Mouse (Mus musculus) activated CD4-positive, CD25-positive, alpha-beta regulatory T cell, adult 4 months (primary cell): ENCODE data around the gene Afg1l. TPM values are rescaled to one million over a fixed set of nuclear protein-coding genes. Genes with fewer than 3 reads are reported as not detected.

ENCODE experiments used
- ATAC-seq: one replicate; pipeline ENCODE4 v1.8.0; 2017
- polyA plus RNA-seq, 2 experiments: library from polyadenylated mRNA; unstranded; fragments of 100-300 nt; shearing (Covaris generic); gene quantifications; one replicate each; pipeline ENCODE4 v1.2.1; 2017

Gene Afg1l
- polyA plus RNA-seq, result 1 to 10 TPM; 2.9 to 5.2 TPM

DNA sequence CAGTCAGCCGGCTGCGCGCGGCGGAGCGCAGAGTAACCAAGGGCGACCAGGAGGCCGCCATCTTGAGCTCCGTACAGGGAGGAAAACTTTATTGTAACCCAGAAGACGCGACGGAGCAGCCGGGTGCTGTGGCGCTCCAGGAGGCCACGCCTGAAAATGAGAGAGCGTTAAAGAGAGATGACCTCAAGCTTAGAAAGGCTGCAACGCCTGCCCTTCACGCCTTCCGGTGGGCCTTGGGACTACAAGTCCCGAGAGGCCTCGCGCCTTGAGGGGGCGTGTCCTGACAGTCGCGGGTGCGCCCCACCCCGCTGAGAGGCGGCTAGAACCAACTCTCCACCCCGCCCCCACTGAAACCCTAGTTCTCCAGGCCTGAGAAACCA, at the start of gene Afg1l:
TSS of gene Afg1l (minus strand) at position 225 of the 380 bp plus-strand sequence.
- ATAC-seq, result peak; percentile 97

DNA sequence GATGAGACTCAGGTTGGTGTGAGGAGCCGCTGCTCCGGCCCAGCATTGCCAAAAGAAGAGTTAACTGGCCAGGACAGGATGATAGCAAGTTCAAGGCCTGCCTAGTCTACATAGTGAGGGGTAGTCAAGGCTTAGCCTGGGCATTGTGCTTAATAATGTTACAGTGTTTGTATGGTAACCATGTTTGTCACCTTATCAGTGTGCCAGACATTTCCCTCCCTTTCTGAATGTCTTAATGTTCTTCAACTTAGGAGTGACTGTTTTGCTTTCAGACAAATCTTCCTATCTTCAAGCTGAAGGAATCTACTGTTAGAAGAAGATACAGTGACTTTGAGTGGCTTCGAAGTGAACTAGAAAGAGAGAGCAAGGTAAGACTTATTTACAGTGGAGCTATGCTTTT, 47.3 kb upstream of the Afg1l start:
- ATAC-seq, result no peak

DNA sequence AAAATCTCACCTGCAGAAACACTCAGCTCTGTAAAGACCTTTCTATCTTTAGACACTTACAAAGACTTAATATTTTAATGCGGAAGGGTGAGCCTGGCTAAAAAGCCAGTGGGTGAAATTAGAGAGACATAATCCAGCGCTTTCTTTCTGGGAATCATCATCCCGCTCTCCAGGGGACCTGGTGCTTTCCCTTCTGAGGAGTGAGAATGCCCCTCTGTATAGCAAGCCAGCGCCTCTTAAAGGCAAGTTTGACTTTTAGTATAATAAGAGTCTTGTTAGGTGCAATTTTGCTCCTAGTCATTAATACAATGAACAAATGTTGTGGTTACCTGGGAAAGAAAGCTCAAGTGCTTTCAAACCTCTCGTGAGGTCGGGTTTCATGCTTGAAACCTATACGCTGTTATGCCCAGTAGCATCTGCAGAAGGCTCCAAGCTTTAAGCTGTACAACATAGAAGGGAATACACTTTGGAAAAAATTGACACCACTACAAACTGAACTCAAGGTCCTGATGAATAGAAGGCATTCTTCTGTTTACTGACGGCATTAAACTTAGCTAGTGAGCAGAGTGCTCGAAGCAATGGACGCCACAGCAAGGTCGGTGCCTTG, 45.3 kb upstream of the Afg1l start:
- no peak for ATAC-seq

DNA sequence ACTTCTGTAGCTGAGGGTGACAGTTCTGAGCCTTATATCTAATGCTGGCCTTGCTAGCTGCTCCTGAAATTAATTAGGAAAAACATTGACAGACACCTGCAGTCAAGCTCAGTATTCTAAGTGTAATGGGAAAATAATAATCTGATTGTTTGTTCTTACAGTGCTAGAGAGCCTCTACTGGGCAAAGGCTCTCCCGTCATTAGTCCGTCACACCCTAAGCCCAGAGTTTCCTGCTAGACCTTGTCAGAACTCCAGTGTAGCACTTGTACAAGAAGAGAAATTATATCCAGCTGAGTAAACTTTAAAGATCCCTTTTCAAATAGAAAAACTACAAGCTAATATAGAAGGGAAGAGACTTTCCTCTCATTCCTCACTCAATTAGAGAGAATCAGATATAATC, 44.5 kb upstream of the Afg1l start:
- no peak for ATAC-seq

DNA sequence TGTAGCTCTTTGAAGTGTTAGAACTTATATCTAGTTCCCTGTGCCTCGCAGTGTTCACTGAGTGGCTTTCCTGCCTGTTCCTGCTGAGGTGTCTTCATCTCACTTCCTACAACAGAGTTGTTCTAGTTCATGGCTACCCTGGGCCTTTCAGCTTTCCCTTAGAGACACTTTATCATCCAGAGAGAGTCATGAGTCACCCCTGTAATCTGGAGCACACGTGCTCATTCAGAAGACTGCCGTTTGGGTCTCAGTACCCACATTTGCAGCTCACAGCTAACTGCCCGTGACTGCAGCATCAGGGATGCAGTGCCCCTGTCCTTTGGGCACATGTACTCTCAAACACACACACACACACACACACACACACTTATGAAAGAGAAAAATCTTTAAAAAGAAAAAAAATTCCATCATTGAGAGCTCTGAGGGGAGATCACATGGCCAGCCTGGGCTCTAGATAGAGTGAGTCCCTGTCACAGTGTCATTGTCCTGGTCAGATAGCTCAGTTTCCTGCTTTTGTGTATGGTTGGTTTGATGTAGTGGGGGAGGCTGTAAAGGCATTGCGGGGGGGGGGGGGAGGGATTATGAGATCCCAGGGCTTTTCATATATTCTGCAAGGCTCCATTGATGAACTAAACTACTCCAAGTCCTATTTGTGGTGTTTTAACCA, 43.1 kb upstream of the Afg1l start:
- no peak for ATAC-seq

DNA sequence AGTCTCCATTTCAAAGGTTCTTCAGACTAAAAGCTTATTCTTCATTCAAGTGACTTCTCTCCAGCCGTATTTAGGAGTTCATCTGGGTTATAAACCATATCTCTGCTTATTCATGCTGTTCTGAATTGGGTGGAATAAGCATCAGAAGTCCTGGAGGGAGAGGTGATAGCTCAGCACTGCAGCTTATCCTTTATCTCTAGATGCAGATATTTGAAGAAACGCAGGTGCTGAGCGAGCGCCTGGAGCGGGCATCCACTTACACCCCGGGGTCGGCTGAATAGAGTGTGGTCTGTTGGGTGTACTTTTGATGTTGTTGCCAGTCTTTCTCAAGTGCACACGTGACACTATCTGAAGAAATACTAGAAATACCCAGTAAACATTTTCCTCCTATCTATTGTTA, 40.0 kb upstream of the Afg1l start:
- ATAC-seq, result no peak

DNA sequence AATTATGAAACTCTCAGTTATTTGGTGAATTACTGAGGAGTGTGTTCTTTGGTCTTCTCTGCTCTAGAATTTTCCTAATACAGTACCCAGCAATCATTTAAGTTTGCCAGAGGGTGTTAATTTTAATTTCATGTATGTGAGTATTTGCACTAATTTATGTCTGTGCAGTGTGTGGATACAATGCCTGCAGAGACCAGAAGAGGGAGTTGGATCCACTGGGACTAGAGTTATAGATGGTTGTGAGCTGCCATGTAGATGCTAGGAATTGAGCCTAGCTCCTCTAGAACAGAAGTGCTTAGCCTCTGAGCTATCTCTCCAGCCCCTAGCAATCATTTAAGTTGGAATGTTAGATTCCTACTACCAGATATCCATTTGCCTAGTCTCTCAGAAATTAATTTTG, 35.8 kb upstream of the Afg1l start:
- no peak for ATAC-seq

DNA sequence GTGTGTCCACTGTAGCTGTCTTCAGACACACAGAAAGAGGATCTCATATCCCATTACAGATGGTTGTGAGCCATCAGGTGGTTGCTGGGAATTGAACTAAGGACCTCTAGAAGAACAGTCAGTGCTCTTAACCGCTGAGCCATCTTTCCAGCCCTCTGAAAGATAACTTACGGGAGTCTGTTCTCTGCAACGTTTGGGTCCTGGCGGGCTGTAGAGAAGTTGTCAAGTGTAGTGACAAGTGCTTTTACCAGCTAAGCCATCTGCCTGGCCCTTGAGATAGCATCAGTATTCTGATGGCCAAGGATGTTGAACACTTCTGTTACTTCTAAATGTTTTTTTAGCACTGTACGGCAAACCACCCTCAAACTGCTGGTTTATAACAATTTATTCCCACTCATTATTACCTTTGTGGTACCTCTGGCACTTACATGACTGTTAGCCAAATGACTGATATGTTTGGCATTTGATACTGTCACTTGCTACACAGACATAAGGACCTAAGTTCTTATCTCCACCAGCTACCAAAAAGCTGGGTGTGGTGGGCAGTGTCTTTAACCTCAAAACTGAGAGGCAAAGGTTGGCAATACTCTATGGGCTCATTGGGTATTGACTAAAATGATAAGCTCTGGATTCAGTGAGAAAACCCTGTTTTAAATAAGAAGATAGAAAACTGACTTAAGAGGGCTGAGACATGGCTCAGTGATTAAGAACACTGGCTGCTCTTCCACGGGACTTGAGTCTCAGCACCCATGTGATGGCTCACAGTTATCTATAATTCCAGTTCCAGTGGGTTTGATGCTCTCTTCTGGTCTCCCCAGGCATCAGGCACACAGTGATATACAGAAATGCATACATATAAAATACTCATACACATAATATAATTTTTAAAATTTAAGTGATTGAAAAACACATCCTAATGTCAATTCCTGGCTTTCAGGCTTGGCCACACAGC, 33.1 kb upstream of the Afg1l start:
- no peak for ATAC-seq

DNA sequence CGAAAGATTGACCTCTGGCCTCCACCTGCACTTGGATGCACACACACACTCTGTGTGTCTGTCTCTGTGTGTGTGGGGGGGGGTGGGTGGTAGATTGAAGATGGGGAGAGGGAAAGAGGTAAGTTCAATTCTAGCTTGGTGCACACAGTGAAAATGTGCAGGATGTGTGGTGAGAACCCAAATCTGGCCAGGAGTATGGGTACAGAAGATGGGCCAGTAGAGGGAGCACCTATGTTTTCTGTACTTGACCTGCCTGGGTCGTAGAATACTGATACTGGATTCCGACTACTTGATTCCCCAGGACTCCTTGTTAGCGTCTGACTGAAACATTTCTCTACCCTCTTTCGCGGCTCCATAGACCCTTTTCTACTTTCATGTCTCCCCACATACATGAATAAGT, 31.8 kb upstream of the Afg1l start:
- ATAC-seq, result peak; percentile 36

DNA sequence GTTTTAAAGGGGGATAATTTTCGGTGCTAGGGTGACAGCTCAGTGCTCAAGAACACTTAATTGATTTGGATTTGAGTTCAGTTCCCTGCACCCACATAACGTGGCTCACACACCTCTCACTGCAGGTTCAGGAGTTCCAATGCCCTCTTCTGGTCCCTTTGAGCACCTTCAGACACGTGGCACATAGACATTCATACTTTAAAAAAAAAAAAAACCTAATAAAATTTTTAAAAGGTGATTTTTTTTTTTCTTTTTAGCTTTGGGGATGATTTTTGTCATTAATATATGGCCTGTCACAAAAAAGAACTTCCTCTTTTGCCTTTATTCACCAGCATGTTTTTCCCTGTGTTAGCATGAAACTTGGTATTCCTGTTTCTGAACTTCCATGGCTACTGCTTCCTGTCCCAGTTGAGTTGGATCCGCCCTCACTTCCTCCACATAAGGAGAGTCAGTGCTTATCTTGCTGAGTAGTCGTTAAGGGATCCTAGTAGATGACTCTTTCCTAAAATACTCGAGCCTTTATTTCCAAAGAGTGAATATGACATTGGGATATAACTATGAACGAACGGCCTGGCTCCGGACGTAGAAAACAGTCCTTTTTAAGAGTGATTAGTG, 25.8 kb upstream of the Afg1l start:
- no peak for ATAC-seq

DNA sequence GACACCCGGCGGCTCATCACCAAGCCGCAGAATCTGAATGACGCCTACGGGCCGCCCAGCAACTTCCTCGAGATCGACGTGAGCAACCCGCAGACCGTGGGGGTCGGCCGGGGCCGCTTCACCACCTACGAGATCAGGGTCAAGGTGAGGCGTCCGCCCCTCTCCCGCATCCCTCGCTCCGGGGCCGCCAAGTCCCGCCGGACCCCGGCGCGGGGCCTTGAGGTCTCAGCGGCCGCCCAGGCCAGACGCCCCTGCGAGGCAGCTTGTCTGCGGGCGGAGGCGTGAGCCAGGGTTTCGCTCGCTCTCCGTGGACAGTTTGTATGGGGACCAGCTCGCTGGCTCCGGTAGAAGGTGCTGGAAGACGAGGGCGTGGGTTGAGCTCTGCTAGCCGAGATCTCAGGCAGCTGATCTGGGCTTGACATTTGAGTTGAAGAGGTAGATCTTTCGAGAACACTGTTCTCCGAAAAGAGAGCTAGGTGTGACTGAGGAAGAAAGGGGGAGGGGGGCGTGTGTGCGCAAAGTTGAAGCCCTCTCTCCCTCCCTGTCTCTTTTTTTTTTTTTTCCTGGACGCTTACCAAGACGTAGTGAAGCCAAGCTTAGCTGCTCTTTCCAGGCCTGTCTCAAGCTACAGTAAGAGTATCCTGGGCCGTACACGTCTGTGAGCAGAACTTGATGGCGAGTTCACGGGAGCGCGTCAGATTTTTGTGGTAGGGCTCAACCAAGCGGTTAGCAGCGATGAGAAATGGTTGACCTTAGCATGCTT, 24.2 kb upstream of the Afg1l start:
- ATAC-seq, result peak; percentile 14

DNA sequence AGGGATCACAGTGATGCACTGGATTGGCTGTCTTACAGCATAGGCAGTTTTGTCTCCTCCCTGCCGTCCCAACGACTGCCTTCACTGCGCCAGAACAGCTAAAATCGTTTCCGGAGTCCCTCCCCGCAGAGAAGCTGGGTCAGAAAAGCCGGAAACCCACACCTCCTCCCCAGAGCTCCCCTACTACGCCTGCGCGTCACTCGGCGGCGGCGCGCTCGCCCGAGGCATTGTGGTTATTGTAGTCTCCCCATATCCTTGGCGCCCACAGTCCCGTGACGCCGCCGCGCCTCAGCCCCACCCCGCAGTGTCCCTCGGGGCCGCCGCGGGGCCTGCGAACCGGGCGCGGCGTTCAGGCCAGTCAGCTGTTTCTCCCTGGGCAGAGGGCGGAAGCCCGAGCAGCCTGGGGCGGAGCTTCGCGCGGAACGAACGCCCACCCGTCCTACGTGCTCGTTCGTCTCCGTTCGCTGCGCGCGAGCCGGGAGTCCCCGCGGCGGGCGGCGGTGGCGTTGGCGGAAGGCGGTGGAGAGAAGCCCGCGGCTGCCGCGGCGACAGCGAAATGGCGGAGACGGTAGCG, 23.5 kb upstream of the Afg1l start, which contains the start of gene Snx3:
TSS of gene Snx3 (plus strand) at position 256 of the 574 bp plus-strand sequence.
- peak; percentile 84 for ATAC-seq

DNA sequence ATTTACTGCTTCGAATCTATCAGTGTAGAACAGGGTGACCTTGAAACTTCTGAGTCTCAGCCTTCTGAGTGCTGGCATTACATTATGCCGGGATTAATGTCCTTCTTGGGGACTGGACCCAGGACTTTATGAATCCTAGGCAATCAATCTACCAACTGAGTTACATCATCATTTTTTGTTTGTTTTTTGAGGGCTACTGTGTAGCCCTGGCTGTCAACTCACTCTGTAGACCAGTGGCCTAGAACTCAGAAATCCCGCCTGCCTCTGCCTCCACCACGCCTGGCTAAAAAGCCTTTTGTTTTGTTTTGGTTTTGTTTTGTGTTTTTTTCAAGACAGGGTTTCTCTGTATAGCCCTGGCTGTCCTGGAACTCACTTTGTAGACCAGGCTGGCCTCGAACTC, 22.8 kb upstream of the Afg1l start:
- ATAC-seq, result no peak

DNA sequence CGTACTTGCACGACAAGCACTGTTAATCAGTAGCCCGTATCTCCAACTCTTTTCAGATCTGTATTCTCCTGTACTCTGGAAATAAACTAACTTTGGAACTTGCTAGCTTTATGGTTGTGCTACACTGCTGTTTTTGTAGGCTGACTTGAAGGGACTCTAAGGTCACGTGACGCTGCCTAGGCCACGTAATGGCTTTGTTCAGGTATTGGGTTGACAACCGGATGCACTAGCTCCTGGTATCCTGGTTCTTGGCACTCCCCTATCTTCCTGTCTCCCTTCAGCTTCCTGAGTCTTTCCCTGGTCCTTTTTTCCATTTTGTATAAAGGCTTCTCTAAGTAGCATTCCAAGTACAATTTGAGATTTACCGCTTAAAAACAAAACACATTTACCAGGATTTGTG, 22.2 kb upstream of the Afg1l start:
- no peak for ATAC-seq

DNA sequence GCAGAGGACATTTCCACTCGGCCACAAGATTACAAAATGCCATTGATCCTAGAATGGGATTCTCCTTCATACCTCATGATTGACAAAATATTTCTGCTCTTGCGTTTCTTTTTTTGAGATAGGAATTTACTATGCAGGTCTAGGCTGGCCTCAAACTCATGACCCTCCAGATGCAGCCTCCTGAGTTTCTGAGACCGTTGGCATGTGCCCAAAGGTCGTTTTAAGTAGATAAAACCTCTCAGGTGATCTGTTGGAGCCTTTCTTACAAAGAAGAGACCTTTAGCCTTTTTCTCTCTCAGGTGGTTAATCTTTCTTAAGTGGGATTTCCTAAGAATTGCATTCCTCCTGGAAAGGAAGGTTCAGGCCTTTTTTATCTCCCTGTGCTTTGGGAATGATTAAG, 14.6 kb upstream of the Afg1l start:
- no peak for ATAC-seq

DNA sequence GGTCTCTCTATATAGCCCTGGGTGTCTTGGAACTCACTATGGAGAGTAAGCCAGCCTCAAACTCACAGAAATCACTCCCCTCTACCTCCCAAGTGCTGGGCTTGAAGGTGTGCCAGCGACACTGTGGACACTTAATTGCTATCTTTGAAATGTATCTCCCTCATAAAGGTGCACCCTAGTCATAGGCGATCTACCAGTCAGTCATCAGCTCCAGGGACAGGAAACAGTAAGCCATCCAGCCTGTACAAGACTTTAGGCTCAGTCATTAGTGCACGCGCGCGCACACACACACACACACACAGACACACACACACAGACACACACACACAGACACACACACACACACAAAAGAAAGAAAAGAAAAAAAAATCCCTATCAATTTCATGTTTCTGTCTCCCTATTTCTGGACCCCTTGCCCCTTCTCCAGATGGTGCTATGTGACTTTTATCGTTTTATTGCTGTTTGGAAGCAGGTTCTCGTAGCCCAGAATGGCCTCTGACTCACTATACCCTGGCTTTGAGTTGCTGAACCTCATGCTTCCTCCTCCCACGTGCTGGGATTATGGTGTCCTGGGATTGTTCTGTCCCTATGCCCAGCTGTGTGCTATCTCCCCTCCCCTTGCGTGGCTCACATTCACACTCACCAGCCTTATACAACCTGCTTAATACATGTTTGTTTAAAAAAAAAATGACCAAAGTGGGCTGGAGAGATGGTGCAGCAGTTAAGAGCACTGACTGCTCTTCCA, 13.8 kb upstream of the Afg1l start:
- ATAC-seq, result no peak

DNA sequence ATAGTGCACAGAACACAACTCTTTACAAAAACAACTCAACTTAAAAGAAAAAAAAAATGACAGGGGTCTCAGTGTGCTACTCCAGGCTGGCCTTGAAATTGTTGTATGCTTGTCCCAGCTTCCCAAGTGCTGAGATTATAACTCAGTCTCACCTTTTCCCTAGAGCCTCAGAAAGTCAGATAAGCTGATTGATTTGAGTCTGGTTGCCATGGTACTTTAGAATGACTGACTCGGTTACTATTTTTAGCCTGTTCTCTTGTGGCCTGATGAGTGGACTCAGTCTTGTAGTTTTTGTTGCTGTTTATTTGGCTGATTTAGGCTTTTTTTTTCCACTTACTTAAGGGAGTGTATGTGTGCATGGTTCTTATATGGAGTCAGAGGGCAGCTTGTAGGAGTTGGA, 12.8 kb upstream of the Afg1l start:
- no peak for ATAC-seq

DNA sequence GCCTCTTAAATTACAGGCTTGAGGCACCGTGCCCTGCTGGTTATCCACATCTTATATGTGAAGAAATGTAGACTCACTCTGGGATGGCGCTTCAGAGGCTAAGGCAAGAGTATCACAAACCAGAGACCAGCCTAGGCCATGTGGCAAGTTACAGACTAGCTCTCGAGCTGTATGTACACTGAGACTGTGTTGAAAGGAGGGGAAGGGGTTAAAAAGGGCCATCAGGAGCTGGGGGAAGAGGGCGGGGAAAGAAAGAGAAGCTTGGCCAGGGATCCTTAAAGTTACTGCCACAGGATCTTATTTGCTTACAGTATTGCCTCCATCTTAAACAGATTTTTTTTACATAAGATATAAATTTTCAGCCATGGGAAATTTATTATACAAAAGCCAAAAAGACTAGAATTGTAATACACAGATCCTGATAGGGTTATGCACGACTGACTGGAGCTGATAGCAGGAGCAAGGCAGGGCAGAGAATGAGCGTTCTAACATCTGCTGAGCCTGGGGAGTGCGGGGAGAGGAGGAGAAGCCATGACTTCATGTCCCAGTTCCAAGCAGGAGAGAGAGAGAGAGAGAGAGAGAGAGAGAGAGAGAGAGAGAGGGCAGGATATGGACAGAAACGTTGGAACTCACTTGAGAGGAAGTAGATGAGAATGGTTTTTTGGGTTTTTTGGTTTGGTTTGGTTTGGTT, 10.4 kb upstream of the Afg1l start:
- ATAC-seq, result no peak

DNA sequence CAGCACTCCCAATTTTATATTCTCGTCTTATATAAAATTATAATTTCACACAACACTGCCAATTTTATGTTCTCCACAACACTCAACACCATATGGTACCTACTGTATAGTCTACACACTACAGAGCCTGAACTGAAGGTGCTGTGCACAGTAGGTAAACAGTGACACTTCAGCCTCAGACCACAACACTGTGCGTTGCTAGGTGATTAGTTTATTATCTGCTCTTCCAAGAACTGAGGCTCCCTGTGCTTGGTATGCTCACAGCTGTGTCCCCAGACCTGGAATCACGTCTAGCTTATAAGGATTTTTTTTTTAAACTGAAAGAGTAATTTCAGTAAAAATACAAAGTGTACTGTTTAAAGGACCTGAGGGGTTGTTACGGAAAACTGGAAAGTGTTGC, 2.4 kb upstream of the Afg1l start:
- ATAC-seq, result no peak

DNA sequence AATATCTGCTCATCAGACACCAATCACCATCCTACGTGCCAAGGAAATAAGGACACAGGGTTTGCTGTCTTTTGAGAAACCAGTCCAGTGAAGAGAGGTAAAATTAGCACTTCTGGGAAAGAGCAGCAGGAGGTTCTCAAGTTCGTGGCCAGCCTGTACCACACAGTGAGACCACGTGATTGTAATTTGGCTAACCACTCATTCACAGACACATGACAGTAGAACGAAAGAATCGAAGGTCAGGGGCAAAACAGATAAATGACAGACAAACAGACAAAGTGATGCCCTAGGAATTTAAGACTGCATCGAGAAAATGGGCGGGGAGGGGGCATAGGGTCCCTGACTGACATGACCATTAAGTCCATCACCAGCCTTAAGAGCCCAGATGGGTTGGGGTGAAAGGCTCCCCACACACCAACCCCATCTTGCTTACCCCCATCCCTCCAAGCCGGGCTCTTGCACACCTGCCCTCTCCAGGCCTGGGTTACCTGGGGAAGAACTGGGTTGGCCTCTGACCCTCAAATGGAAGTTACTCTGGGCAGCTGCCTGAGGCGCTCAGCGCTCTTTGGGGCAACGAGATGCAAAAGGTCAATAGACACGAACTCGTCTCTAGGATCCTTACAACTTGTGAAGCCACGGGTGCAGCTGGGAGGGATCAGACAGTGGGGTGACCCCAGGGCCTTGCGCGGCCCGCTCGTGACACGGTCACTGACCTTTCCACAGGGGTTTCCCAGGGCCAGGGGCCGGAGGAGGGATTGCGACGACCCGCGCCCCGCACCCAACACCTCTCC, 620 bp downstream of the Afg1l start:
- ATAC-seq, result peak; percentile 5
